Mouse (Mus musculus): ENCODE measurements around the gene Tmem273. TPM values are rescaled to one million over a fixed set of nuclear protein-coding genes. Genes with fewer than 3 reads are reported as not detected.

Tmem273 gene
- polyA plus RNA-seq, 1 experiment from 2014 or later: 0.66 TPM

DNA sequence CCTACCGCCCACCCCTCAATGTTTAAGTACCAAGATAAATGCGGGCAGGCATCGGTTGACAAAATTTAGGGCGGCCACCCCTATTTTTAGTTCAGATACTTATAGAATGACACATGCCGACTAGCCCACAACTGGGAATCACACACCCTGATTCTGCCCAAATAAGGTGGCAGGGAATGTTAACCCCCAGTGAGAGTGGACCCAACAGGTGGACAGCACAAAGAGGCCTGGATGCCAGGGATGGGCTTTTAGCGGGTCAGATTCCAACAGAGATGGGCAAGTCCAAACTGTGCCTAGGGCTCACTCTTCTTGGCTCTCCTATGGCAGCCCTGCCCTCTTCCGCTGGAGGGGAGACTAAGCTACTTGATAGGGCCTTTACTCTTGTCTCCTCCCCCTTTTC, 14.3 kb downstream of the Tmem273 start:
- no peak for ATAC-seq
- H3K4me1 ChIP-seq (ENCODE audit: control insufficient read depth, insufficient read depth, low read depth, low read length): no peaks in the 10 kb centered on the region
- WGBS: 95% methylated on average over 7 of the region's 7 CpGs
- no peaks in the 10 kb centered on the region for H3K36me3 ChIP-seq (ENCODE audit: control insufficient read depth, insufficient read depth, low read length)
- no peak overlapping the region for H3K4me3 ChIP-seq (ENCODE audit: low read length)
- no peaks in the 10 kb centered on the region for H3K27me3 ChIP-seq (replicated peaks; ENCODE audit: control insufficient read depth, insufficient read depth, low read length)
- no peak overlapping the region for H3K4me2 ChIP-seq (ENCODE audit: low read length)
- H3K9ac ChIP-seq (ENCODE audit: low read depth, low read length): no peak overlapping the region
- H3K9me3 ChIP-seq (ENCODE audit: control insufficient read depth, low read length): no peaks in the 10 kb centered on the region
- H3K27ac ChIP-seq (ENCODE audit: low read depth, low read length): no peak overlapping the region

DNA sequence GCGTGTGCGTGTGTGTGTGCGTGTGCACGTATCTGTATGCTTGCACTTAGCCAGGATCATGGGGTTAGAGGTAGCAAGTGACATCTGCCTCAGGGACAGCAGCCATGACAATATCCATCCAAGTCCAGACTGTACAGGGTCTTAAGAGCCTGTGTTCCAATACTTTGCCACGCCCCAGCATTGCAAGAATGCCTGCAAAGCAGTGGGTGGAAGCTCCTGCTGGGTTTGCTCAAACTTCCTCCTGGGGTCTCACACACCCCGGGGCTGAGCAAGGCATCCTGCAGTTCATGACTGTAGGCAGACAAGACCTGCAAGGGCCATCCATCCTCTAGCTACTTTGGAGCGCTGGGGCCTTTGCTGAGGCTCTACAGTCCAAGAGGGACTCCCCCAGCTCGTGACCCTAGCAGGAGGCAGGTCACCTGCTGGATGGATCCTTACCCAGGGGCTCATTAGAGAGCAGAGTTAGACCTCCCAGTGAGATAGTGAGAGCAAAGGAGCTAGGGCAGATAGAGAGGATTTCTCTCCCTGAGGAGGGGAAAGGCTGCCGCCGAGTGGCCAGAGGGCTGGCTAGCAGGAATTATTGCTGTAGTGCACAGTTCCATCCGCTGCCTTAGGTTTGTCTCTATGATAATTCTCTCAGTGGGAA, 15.4 kb downstream of the Tmem273 start:
- H3K4me2 ChIP-seq (ENCODE audit: low read length): no peak overlapping the region
- H3K9ac ChIP-seq (ENCODE audit: low read depth, low read length): no peak overlapping the region
- H3K27me3 ChIP-seq (replicated peaks; ENCODE audit: control insufficient read depth, insufficient read depth, low read length): no peaks in the 10 kb centered on the region
- H3K4me3 ChIP-seq (ENCODE audit: low read length): no peak overlapping the region
- no peaks in the 10 kb centered on the region for H3K4me1 ChIP-seq (ENCODE audit: control insufficient read depth, insufficient read depth, low read depth, low read length)
- H3K36me3 ChIP-seq (ENCODE audit: control insufficient read depth, insufficient read depth, low read length): no peaks in the 10 kb centered on the region
- 0 out of 2 replicates have a peak, but pooled peaks have one; percentile 20 for ATAC-seq
- no peaks in the 10 kb centered on the region for H3K9me3 ChIP-seq (ENCODE audit: control insufficient read depth, low read length)
- WGBS: 59% methylated on average over 11 of the region's 11 CpGs
- H3K27ac ChIP-seq (ENCODE audit: low read depth, low read length): no peak overlapping the region

GRCm38 (mm10) chr14:32801662-32802024, 15.9 kb downstream of the Tmem273 start:
- Histone ChIP-seq H3K4me3 (ENCODE audit: low read length) (no peak overlapping the region), H3K4me1 (ENCODE audit: control insufficient read depth, insufficient read depth, low read depth, low read length) (no peaks in the 10 kb centered on the region), H3K9ac (ENCODE audit: low read depth, low read length) (no peak overlapping the region), H3K27me3 (replicated peaks; ENCODE audit: control insufficient read depth, insufficient read depth, low read length) (no peaks in the 10 kb centered on the region), H3K36me3 (ENCODE audit: control insufficient read depth, insufficient read depth, low read length) (no peaks in the 10 kb centered on the region), H3K27ac (ENCODE audit: low read depth, low read length) (no peak overlapping the region), H3K4me2 (ENCODE audit: low read length) (no peak overlapping the region), H3K9me3 (ENCODE audit: control insufficient read depth, low read length) (no peaks in the 10 kb centered on the region)
- ATAC-seq: no peak

- Histone ChIP-seq H3K9me3 (ENCODE audit: control insufficient read depth, low read length) (no peaks in the 10 kb centered on the region), H3K27ac (ENCODE audit: low read depth, low read length) (no peak overlapping the region), H3K36me3 (ENCODE audit: control insufficient read depth, insufficient read depth, low read length) (no peaks in the 10 kb centered on the region), H3K4me2 (ENCODE audit: low read length) (no peak overlapping the region), H3K4me1 (ENCODE audit: control insufficient read depth, insufficient read depth, low read depth, low read length) (no peaks in the 10 kb centered on the region), H3K9ac (ENCODE audit: low read depth, low read length) (no peak overlapping the region), H3K27me3 (replicated peaks; ENCODE audit: control insufficient read depth, insufficient read depth, low read length) (no peaks in the 10 kb centered on the region), H3K4me3 (ENCODE audit: low read length) (no peak overlapping the region)
- ATAC-seq: no peak
These were observed 24.3 kb downstream of the Tmem273 start for GRCm38 (mm10) chr14:32810111-32810510.

DNA sequence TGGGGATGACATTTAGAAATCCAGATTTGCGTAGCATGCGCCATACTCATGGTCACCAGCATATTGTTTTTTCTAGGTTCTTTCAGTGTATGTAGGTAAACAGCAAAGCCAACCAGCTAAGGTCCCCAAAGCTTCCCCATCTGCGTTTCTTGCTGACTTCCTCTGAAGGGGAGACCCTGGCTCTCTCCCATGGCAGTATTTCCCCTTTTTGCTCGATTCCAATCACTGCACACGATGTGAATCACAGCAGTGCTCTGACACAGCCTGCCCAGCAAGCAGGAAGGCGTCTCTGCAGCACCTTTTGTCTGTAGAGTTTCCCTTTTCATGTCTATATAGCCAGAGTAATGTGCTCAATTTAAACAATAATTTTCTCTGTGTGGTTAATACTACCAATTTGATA, 26.7 kb downstream of the Tmem273 start:
- no peak for ATAC-seq
- whole genome bisulfite sequencing: 72% methylated on average over 6 of the region's 6 CpGs

DNA sequence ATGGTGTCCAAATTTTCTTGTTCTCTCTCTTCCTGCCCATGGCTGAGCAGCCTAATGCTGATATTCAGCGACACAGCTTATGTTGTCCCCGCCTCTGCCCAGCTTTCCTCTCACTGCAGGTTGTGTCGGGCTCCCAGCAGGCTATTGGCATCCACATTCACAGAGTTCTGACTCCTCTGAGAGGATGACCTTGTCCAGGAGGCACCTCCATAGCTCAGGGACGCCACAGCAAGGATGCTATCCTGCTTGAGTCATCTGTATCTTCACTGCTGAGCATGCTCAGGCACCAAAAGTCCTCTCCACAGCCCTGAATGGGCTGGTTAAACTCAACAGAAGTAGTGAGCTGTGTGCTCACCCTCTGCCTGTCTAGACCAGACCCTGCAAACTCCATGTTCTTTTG, 29.2 kb downstream of the Tmem273 start:
- Histone ChIP-seq H3K4me2 (ENCODE audit: low read length) (no peak overlapping the region), H3K4me1 (ENCODE audit: control insufficient read depth, insufficient read depth, low read depth, low read length) (no peaks in the 10 kb centered on the region), H3K9ac (ENCODE audit: low read depth, low read length) (no peak overlapping the region), H3K27ac (ENCODE audit: low read depth, low read length) (no peak overlapping the region), H3K36me3 (ENCODE audit: control insufficient read depth, insufficient read depth, low read length) (no peaks in the 10 kb centered on the region), H3K9me3 (ENCODE audit: control insufficient read depth, low read length) (no peaks in the 10 kb centered on the region), H3K27me3 (replicated peaks; ENCODE audit: control insufficient read depth, insufficient read depth, low read length) (no peaks in the 10 kb centered on the region), H3K4me3 (ENCODE audit: low read length) (no peak overlapping the region)
- WGBS: 63% methylated on average over 4 of the region's 4 CpGs
- no peak for ATAC-seq

More for the DNA sequence above, 26.7 kb downstream of the Tmem273 start:
- H3K27me3 ChIP-seq (replicated peaks; ENCODE audit: control insufficient read depth, insufficient read depth, low read length): no peaks in the 10 kb centered on the region
- no peak overlapping the region for H3K4me3 ChIP-seq (ENCODE audit: low read length)
- H3K4me1 ChIP-seq (ENCODE audit: control insufficient read depth, insufficient read depth, low read depth, low read length): no peaks in the 10 kb centered on the region
- no peak overlapping the region for H3K4me2 ChIP-seq (ENCODE audit: low read length)
- H3K9ac ChIP-seq (ENCODE audit: low read depth, low read length): no peak overlapping the region
- no peak overlapping the region for H3K27ac ChIP-seq (ENCODE audit: low read depth, low read length)
- no peaks in the 10 kb centered on the region for H3K9me3 ChIP-seq (ENCODE audit: control insufficient read depth, low read length)
- no peaks in the 10 kb centered on the region for H3K36me3 ChIP-seq (ENCODE audit: control insufficient read depth, insufficient read depth, low read length)

DNA sequence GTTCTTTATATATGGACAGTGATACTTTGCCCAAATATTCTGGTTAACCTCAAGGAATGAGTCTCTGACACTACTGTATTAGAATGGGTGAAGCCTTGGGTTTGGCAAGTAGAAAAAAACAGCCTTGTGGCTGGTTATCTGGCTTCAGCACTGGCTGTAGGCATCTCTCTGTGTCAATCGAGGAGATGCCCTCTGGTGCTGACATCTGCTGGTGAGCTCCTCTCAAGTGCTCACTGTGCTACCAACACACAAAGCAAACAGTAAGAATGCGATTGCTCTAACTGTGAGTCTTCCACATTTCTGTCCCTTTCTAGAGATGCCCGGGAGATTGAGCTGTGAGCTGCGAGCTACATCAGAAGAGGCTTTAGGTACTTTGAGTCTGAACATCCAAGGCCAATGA, 30.8 kb downstream of the Tmem273 start:
- ATAC-seq: no peak
- 72% methylated on average over 4 of the region's 4 CpGs for WGBS

GRCm38 (mm10) chr14:32817258-32817657, 31.5 kb downstream of the Tmem273 start:
- Histone ChIP-seq H3K36me3 (ENCODE audit: control insufficient read depth, insufficient read depth, low read length) (no peaks in the 10 kb centered on the region), H3K27ac (ENCODE audit: low read depth, low read length) (no peak overlapping the region), H3K9ac (ENCODE audit: low read depth, low read length) (no peak overlapping the region), H3K4me2 (ENCODE audit: low read length) (no peak overlapping the region), H3K4me1 (ENCODE audit: control insufficient read depth, insufficient read depth, low read depth, low read length) (no peaks in the 10 kb centered on the region), H3K4me3 (ENCODE audit: low read length) (no peak overlapping the region), H3K9me3 (ENCODE audit: control insufficient read depth, low read length) (no peaks in the 10 kb centered on the region), H3K27me3 (replicated peaks; ENCODE audit: control insufficient read depth, insufficient read depth, low read length) (no peaks in the 10 kb centered on the region)
- no peak for ATAC-seq
- 63% methylated on average over 7 of the region's 7 CpGs for WGBS

More for the DNA sequence above, 30.8 kb downstream of the Tmem273 start:
- no peak overlapping the region for H3K4me2 ChIP-seq (ENCODE audit: low read length)
- no peaks in the 10 kb centered on the region for H3K9me3 ChIP-seq (ENCODE audit: control insufficient read depth, low read length)
- H3K27me3 ChIP-seq (replicated peaks; ENCODE audit: control insufficient read depth, insufficient read depth, low read length): no peaks in the 10 kb centered on the region
- H3K4me3 ChIP-seq (ENCODE audit: low read length): no peak overlapping the region
- no peaks in the 10 kb centered on the region for H3K4me1 ChIP-seq (ENCODE audit: control insufficient read depth, insufficient read depth, low read depth, low read length)
- H3K36me3 ChIP-seq (ENCODE audit: control insufficient read depth, insufficient read depth, low read length): no peaks in the 10 kb centered on the region
- no peak overlapping the region for H3K9ac ChIP-seq (ENCODE audit: low read depth, low read length)
- H3K27ac ChIP-seq (ENCODE audit: low read depth, low read length): no peak overlapping the region

- Histone ChIP-seq H3K4me2 (ENCODE audit: low read length) (no peak overlapping the region), H3K27ac (ENCODE audit: low read depth, low read length) (no peak overlapping the region), H3K9me3 (ENCODE audit: control insufficient read depth, low read length) (no peaks in the 10 kb centered on the region), H3K36me3 (ENCODE audit: control insufficient read depth, insufficient read depth, low read length) (no peaks in the 10 kb centered on the region), H3K4me1 (ENCODE audit: control insufficient read depth, insufficient read depth, low read depth, low read length) (no peaks in the 10 kb centered on the region), H3K4me3 (ENCODE audit: low read length) (no peak overlapping the region), H3K9ac (ENCODE audit: low read depth, low read length) (no peak overlapping the region), H3K27me3 (replicated peaks; ENCODE audit: control insufficient read depth, insufficient read depth, low read length) (no peaks in the 10 kb centered on the region)
- 0 out of 2 replicates have a peak, but pooled peaks have one; percentile 48 for ATAC-seq
- WGBS: 73% methylated on average over 1 of the region's 1 CpGs
These were observed 33.5 kb downstream of the Tmem273 start for GRCm38 (mm10) chr14:32819297-32819696.

DNA sequence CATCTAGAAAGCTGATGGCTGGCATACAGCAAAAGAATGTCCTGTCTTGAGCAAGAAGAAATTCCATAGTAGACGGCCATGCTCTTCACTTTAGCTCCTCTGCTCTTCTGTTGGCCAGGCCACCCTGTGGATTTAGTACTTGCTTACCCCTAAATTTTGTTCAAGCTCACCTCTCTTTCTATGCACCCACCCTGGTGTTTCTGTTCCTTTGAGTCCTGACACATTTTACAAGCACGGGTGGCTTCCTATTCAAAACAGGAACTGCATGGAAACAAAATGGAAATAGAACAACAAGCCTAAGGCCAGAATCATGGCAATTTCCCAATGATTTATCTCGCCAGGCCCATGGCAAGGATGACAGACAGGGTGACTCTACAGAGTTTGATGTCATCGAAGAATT, 37.0 kb downstream of the Tmem273 start:
- Histone ChIP-seq H3K27ac (ENCODE audit: low read depth, low read length) (no peak overlapping the region), H3K9me3 (ENCODE audit: control insufficient read depth, low read length) (no peaks in the 10 kb centered on the region), H3K4me3 (ENCODE audit: low read length) (no peak overlapping the region), H3K4me1 (ENCODE audit: control insufficient read depth, insufficient read depth, low read depth, low read length) (peaks cover 5% of the 10 kb centered on the region; the same call in 1 of the 2 replicates), H3K36me3 (ENCODE audit: control insufficient read depth, insufficient read depth, low read length) (no peaks in the 10 kb centered on the region), H3K27me3 (replicated peaks; ENCODE audit: control insufficient read depth, insufficient read depth, low read length) (no peaks in the 10 kb centered on the region), H3K4me2 (ENCODE audit: low read length) (no peak overlapping the region), H3K9ac (ENCODE audit: low read depth, low read length) (no peak overlapping the region)
- no peak for ATAC-seq
- WGBS: 92% methylated on average over 4 of the region's 4 CpGs

All from hindbrain, embryonic 16.5 days (tissue).